ENCODE assay signal across 26 mouse cellular contexts in genomic region chr2:75202587-75203220, GRCm38 (mm10).
A peak's percentile ranks its signal among the peaks of the same experiment; 100 is the strongest.
DNase-seq lines count a peak whose midpoint lies in the region; ATAC-seq and TF ChIP-seq lines count a peak whose summit lies in the region.
"Had no signal": no experiment of that assay in that cellular context is flagged by ENCODE, and none has a peak within 500 bp of the region (broad histone marks: within the 10 kb centered on the region; RNA-seq: fewer than 3 reads in every experiment).

No protein-coding gene starts in this region.

- H3K27me3 ChIP-seq in liver, adult 2 months (ENCODE audit: control insufficient read depth, insufficient read depth, low read length) = no peaks in the 10 kb centered on the region
- no peaks in the 10 kb centered on the region for H3K27me3 ChIP-seq in liver, postnatal 0 days (ENCODE audit: insufficient read depth, low read length)
- H3K27me3 ChIP-seq: embryonic facial prominence, embryonic 13.5 days; forebrain, embryonic 12.5 days; liver, embryonic 13.5 days; lung, embryonic 15.5 days; neural tube, embryonic 15.5 days had no signal

- no peaks in the 10 kb centered on the region for H3K36me3 ChIP-seq in liver, adult 2 months (ENCODE audit: control insufficient read depth, insufficient read depth, low read length)
- no peaks in the 10 kb centered on the region for H3K36me3 ChIP-seq in liver, postnatal 0 days (replicated peaks; ENCODE audit: insufficient read depth, low read length)
- H3K36me3 ChIP-seq: embryonic facial prominence, embryonic 13.5 days; forebrain, embryonic 12.5 days; heart, embryonic 10.5 days; limb, embryonic 13.5 days; liver, embryonic 13.5 days; lung, embryonic 15.5 days; neural tube, embryonic 15.5 days had no signal

- no peak for ATAC-seq in liver, postnatal 0 days
- ATAC-seq: CD4-positive, CD25-positive, alpha-beta regulatory T cell, adult 4 months; hindbrain, embryonic 16.5 days; intestine, embryonic 16.5 days had no signal

- no peak overlapping the region for H3K4me2 ChIP-seq in liver, postnatal 0 days (ENCODE audit: low read depth, low read length)
- H3K4me2 ChIP-seq: embryonic facial prominence, embryonic 13.5 days; forebrain, embryonic 12.5 days; limb, embryonic 13.5 days; liver, embryonic 13.5 days; lung, embryonic 15.5 days; neural tube, embryonic 15.5 days had no signal

- intact Hi-C loops in heart, postnatal 36 days (cut with DNase I) = no loop called here

- no peaks in the 10 kb centered on the region for H3K4me1 ChIP-seq in liver, adult 2 months (ENCODE audit: control insufficient read depth, insufficient read depth, low read length)
- H3K4me1 ChIP-seq in liver, postnatal 0 days (ENCODE audit: insufficient read depth) = no peaks in the 10 kb centered on the region
- H3K4me1 ChIP-seq: embryonic facial prominence, embryonic 13.5 days; forebrain, embryonic 12.5 days; liver, embryonic 13.5 days; lung, embryonic 15.5 days; neural tube, embryonic 15.5 days had no signal

- H3K79me2 ChIP-seq in liver, adult 2 months (ENCODE audit: control insufficient read depth, insufficient read depth, low read length) = no peaks in the 10 kb centered on the region

- DNase-seq in liver, adult 2 months (ENCODE audit: extremely low read depth, low read depth, low spot score) = peak; percentile 42
- DNase-seq in liver, postnatal 0 days = no peak
- peak; percentile 22 for DNase-seq in Muller cell, postnatal 12 days (ENCODE audit: inconsistent ontology term)
- DNase-seq in kidney, adult 8-10 months = peak; percentile 3 to 48
- peak; percentile 65 for DNase-seq in kidney, postnatal 10 days
- no peak for DNase-seq in thymus, postnatal 0 days (ENCODE audit: low spot score)
- DNase-seq in cerebellum, postnatal 10 days = no peak
- no peak for DNase-seq in heart, postnatal 36 days
- DNase-seq: adrenal gland, postnatal 36 days; cerebellum, adult 11-12 months; cerebellum, postnatal 36 days; embryo, embryonic 11 days; liver, embryonic 13.5 days; lung, postnatal 4 days; thymus, postnatal 36 days had no signal

- no peak for TF ChIP-seq CTCF in liver, adult 2 months (IDR thresholded peaks at IDR 0.05; ENCODE audit: low read depth, low read length)
- TF ChIP-seq CTCF in liver, postnatal 0 days (IDR thresholded peaks at IDR 0.05; ENCODE audit: low read depth) = no peak

- no peak for TF ChIP-seq EP300 in liver, postnatal 0 days (IDR thresholded peaks at IDR 0.05; ENCODE audit: low read depth)

- WGBS in liver, adult 2 months = 73% methylated on average over 7 of the region's 7 CpGs
- 61% methylated on average over 7 of the region's 7 CpGs for WGBS in liver, postnatal 0 days (ENCODE audit: insufficient replicate concordance)

- H3K9me3 ChIP-seq in liver, postnatal 0 days (ENCODE audit: low read length) = no peaks in the 10 kb centered on the region
- H3K9me3 ChIP-seq: embryonic facial prominence, embryonic 13.5 days; forebrain, embryonic 12.5 days; heart, embryonic 10.5 days; limb, embryonic 13.5 days; liver, embryonic 13.5 days; lung, embryonic 15.5 days; neural tube, embryonic 15.5 days had no signal

- no peak overlapping the region for H3K9ac ChIP-seq in liver, adult 2 months (ENCODE audit: low read depth, low read length)
- H3K9ac ChIP-seq in liver, postnatal 0 days (replicated peaks) = no peak overlapping the region
- H3K9ac ChIP-seq: embryonic facial prominence, embryonic 13.5 days; forebrain, embryonic 12.5 days; limb, embryonic 13.5 days; liver, embryonic 13.5 days; lung, embryonic 15.5 days; neural tube, embryonic 15.5 days had no signal

- H3K4me3 ChIP-seq in liver, adult 2 months (ENCODE audit: insufficient read depth, low read depth, low read length) = no peak overlapping the region
- no peak overlapping the region for H3K4me3 ChIP-seq in liver, postnatal 0 days (ENCODE audit: low read depth, low read length)
- H3K4me3 ChIP-seq: embryonic facial prominence, embryonic 13.5 days; erythroblast, embryonic 14.5 days; forebrain, embryonic 12.5 days; heart, embryonic 10.5 days; layer of hippocampus, adult 2 months; limb, embryonic 13.5 days; liver, embryonic 13.5 days; lung, embryonic 15.5 days; neural tube, embryonic 15.5 days had no signal

- no peak overlapping the region for H3K27ac ChIP-seq in liver, adult 2 months (replicated peaks; ENCODE audit: insufficient read depth, low read depth, low read length)
- no peak overlapping the region for H3K27ac ChIP-seq in liver, postnatal 0 days (ENCODE audit: low read depth)
- H3K27ac ChIP-seq: embryonic facial prominence, embryonic 13.5 days; forebrain, embryonic 12.5 days; heart, embryonic 10.5 days; layer of hippocampus, adult 2 months; limb, embryonic 13.5 days; liver, embryonic 13.5 days; lung, embryonic 15.5 days; neural tube, embryonic 15.5 days had no signal

- no peak for TF ChIP-seq POLR2A in liver, adult 2 months (IDR thresholded peaks at IDR 0.05; ENCODE audit: extremely low read depth, insufficient read depth, low read length)

Comparison
In these comparisons a context has a peak if more than half of its experiments do, and no peak if none do; other contexts are left out.
1. DNase-seq: peak in liver, adult 2 months (single experiment), Muller cell, postnatal 12 days (single experiment), kidney, adult 8-10 months (2 of 2) and kidney, postnatal 10 days (single experiment); none in liver, postnatal 0 days (single experiment), thymus, postnatal 0 days (single experiment), cerebellum, postnatal 10 days (0 of 2) and heart, postnatal 36 days (0 of 2).